9 mouse cellular contexts compared by ENCODE assay signal in genomic region chr3:85185827-85186226, GRCm38 (mm10).
A peak's percentile ranks its signal among the peaks of the same experiment; 100 is the strongest.
DNase-seq lines count a peak whose midpoint lies in the region; TF ChIP-seq lines count a peak whose summit lies in the region.
"Had no signal": no experiment of that assay in that cellular context is flagged by ENCODE, and none has a peak within 500 bp of the region (broad histone marks: within the 10 kb centered on the region; RNA-seq: fewer than 3 reads in every experiment).

No protein-coding gene starts in this region.

- H3K27ac ChIP-seq in layer of hippocampus, adult 2 months = peak overlapping the region; percentile 87
- peak overlapping the region; percentile 85 for H3K27ac ChIP-seq in olfactory bulb, adult 2 months (ENCODE audit: insufficient read depth, low read depth, low read length)
- H3K27ac ChIP-seq: macrophage had no signal

- DNase-seq in layer of hippocampus, adult 2 months (ENCODE audit: low spot score in 2 of 2) = no peak
- DNase-seq in layer of hippocampus, adult 11-12 months (ENCODE audit: low spot score) = no peak
- peak; percentile 34 to 38 for DNase-seq in cerebellum, postnatal 36 days
- peak; percentile 38 for DNase-seq in forelimb bud, embryonic 11.5 days (ENCODE audit: low read depth, low spot score)
- DNase-seq in frontal cortex, postnatal 25 days (ENCODE audit: low spot score in 2 of 2) = no peak
- no peak for DNase-seq in adrenal gland, postnatal 10 days
- no peak for DNase-seq in adrenal gland, adult (ENCODE audit: inconsistent age in 2 of 2, low spot score in 1 of 2)

- WGBS in olfactory bulb, adult 2 months = 49% methylated on average over 12 of the region's 12 CpGs

- H3K4me1 ChIP-seq in olfactory bulb, adult 2 months (ENCODE audit: control insufficient read depth, insufficient read depth, low read length) = peaks cover 33% of the 10 kb centered on the region

- no peak for TF ChIP-seq CTCF in layer of hippocampus, adult 2 months (conservative IDR thresholded peaks at IDR 0.05)
- no peak for TF ChIP-seq CTCF in olfactory bulb, adult 2 months (IDR thresholded peaks at IDR 0.05; ENCODE audit: insufficient read depth, low read depth, low read length)

- no peak for TF ChIP-seq POLR2A in olfactory bulb, adult 2 months (IDR thresholded peaks at IDR 0.05; ENCODE audit: insufficient read depth, low read depth, low read length)

- no peak overlapping the region for H3K4me3 ChIP-seq in layer of hippocampus, adult 2 months
- H3K4me3 ChIP-seq in olfactory bulb, adult 2 months (ENCODE audit: insufficient read depth, low read depth, low read length) = no peak overlapping the region

Comparison
In these comparisons a context has a peak if more than half of its experiments do, and no peak if none do; other contexts are left out.
1. DNase-seq: peak in cerebellum, postnatal 36 days (2 of 2) and forelimb bud, embryonic 11.5 days (single experiment); none in layer of hippocampus, adult 2 months (0 of 2), layer of hippocampus, adult 11-12 months (single experiment), frontal cortex, postnatal 25 days (0 of 2), adrenal gland, postnatal 10 days (single experiment) and adrenal gland, adult (0 of 2).